In genomic region chr11:68559546-68559945, GRCm38 (mm10) we compare ENCODE assay signal across 13 mouse cellular contexts. TPM values are rescaled to one million over a fixed set of nuclear protein-coding genes. Genes with fewer than 3 reads are reported as not detected.
DNase-seq lines count a peak whose midpoint lies in the region; ATAC-seq and TF ChIP-seq lines count a peak whose summit lies in the region.
"Had no signal": no experiment of that assay in that cellular context is flagged by ENCODE, and none has a peak within 500 bp of the region (broad histone marks: within the 10 kb centered on the region; RNA-seq: fewer than 3 reads in every experiment).

No protein-coding gene starts in this region.

- no peak overlapping the region for H3K9ac ChIP-seq in kidney, embryonic 16.5 days (replicated peaks; ENCODE audit: low read length)
- H3K9ac ChIP-seq: neural tube, embryonic 13.5 days; stomach, embryonic 15.5 days had no signal

- no peak overlapping the region for H3K27ac ChIP-seq in kidney, embryonic 16.5 days (ENCODE audit: low read length)
- no peak overlapping the region for H3K27ac ChIP-seq in embryonic fibroblast, embryonic 13.5 days (ENCODE audit: insufficient read depth, low read length)
- H3K27ac ChIP-seq: neural tube, embryonic 13.5 days; stomach, embryonic 15.5 days had no signal

- H3K4me1 ChIP-seq in kidney, embryonic 16.5 days (ENCODE audit: insufficient read depth, low read length), result peaks cover 8% of the 10 kb centered on the region
- H3K4me1 ChIP-seq in embryonic fibroblast, embryonic 13.5 days (ENCODE audit: control insufficient read depth, insufficient read depth, low read length), result no peaks in the 10 kb centered on the region
- H3K4me1 ChIP-seq: megakaryocyte, embryonic 14.5 days; stomach, embryonic 15.5 days had no signal

- WGBS in kidney, embryonic 16.5 days, result 47% methylated on average over 1 of the region's 1 CpGs

- TF ChIP-seq POLR2A in embryonic fibroblast, embryonic 13.5 days (IDR thresholded peaks at IDR 0.05; ENCODE audit: low read depth, low read length), result no peak

- peak; percentile 37 to 42 for DNase-seq in kidney, postnatal 4 days
- DNase-seq in 416B (ENCODE audit: low read depth), result peak; percentile 19
- peak; percentile 32 to 44 for DNase-seq in B cell, adult 2 months
- DNase-seq in urinary bladder, postnatal 14 days (ENCODE audit: low spot score), result no peak
- DNase-seq: heart, adult 18-20 months had no signal

- no peak overlapping the region for H3K4me3 ChIP-seq in kidney, embryonic 16.5 days (ENCODE audit: low read length)
- H3K4me3 ChIP-seq in embryonic fibroblast, embryonic 13.5 days (ENCODE audit: insufficient read depth, low read length), result no peak overlapping the region
- H3K4me3 ChIP-seq: megakaryocyte, embryonic 14.5 days; neural tube, embryonic 13.5 days; stomach, embryonic 15.5 days had no signal

- H3K27me3 ChIP-seq in kidney, embryonic 16.5 days (ENCODE audit: insufficient read depth, low read length), result no peaks in the 10 kb centered on the region
- H3K27me3 ChIP-seq: stomach, embryonic 15.5 days had no signal

- ATAC-seq in kidney, embryonic 16.5 days (ENCODE audit: low FRiP score, low TSS enrichment), result no peak
- no peak for ATAC-seq in frontal cortex, adult (ENCODE audit: low TSS enrichment)

- peak; percentile 23; the same call in 1 of the 2 replicates for TF ChIP-seq CTCF in embryonic fibroblast, embryonic 13.5 days (IDR thresholded peaks at IDR 0.05; ENCODE audit: borderline replicate concordance, insufficient read depth, low read length)

- H3K9me3 ChIP-seq in kidney, embryonic 16.5 days (ENCODE audit: low read length), result no peaks in the 10 kb centered on the region
- H3K9me3 ChIP-seq: megakaryocyte, embryonic 14.5 days; neural tube, embryonic 13.5 days; stomach, embryonic 15.5 days had no signal

- no peak overlapping the region for H3K4me2 ChIP-seq in kidney, embryonic 16.5 days (replicated peaks; ENCODE audit: low read depth, low read length)
- H3K4me2 ChIP-seq: neural tube, embryonic 13.5 days; stomach, embryonic 15.5 days had no signal

- H3K36me3 ChIP-seq in kidney, embryonic 16.5 days (ENCODE audit: insufficient read depth, low read length), result no peaks in the 10 kb centered on the region
- H3K36me3 ChIP-seq: neural tube, embryonic 13.5 days; stomach, embryonic 15.5 days had no signal

RNA-seq across cellular contexts. Expression of gene Mfsd6l, which starts 3.6 kb away (rescaled TPM):
- 2.6 and 2.9 TPM in 2 replicates for polyA plus RNA-seq in kidney, embryonic 16.5 days (2015; fragmentation: Nextera tagmentation; extraction: Ambion mirVana)
- not detected in 2 replicates for polyA plus RNA-seq in embryonic fibroblast, embryonic 13.5 days (2011; ENCODE audit: insufficient read length, low read depth, missing spikeins)
- polyA plus RNA-seq: hindbrain, embryonic 11.5 days; limb, embryonic 11.5 days; neural tube, embryonic 13.5 days had no signal

RNA-seq across cellular contexts. Expression of gene Ccdc42, which starts 27.3 kb away (rescaled TPM):
- polyA plus RNA-seq in kidney, embryonic 16.5 days (2015; fragmentation: Nextera tagmentation; extraction: Ambion mirVana), result 3.3 and 3.5 TPM in 2 replicates
- not detected in 2 replicates for polyA plus RNA-seq in embryonic fibroblast, embryonic 13.5 days (2011; ENCODE audit: insufficient read length, low read depth, missing spikeins)

RNA-seq across cellular contexts. Expression of gene Pik3r6, which starts 56.7 kb away (rescaled TPM):
- polyA plus RNA-seq in kidney, embryonic 16.5 days (2015; fragmentation: Nextera tagmentation; extraction: Ambion mirVana), result 5.0 and 5.9 TPM in 2 replicates
- not detected in 2 replicates for polyA plus RNA-seq in embryonic fibroblast, embryonic 13.5 days (2011; ENCODE audit: insufficient read length, low read depth, missing spikeins)
